Mouse (Mus musculus) ES-E14 (cell line): Measurements from ENCODE around the gene Nadsyn1. TPM values are rescaled to one million over a fixed set of nuclear protein-coding genes. Genes with fewer than 3 reads are reported as not detected.

Experiments
- DNase-seq: peaks from one replicate; pipeline ENCODE4 v3.0.0-alpha.2; 2013; ENCODE audit warnings: low read depth, low spot score
- H3K27ac ChIP-seq: 2 replicates; pipeline ENCODE4 v1.5.1; 2012; ENCODE audit warnings: low read depth, mild to moderate bottlenecking, low read length, moderate library complexity, mixed read lengths; ENCODE audit not compliant: poor library complexity, insufficient read depth, severe bottlenecking
- H3K36me3 ChIP-seq: 2 replicates; pipeline ENCODE4 v1.6.1; 2012; ENCODE audit warnings: mild to moderate bottlenecking, low read length, moderate library complexity, mixed read lengths; ENCODE audit not compliant: control insufficient read depth, poor library complexity, insufficient read depth, severe bottlenecking
- H3K4me1 ChIP-seq, 2 experiments: fragments of 150-350 bp in 1 of 2; sonication (generic) in 1 of 2; 2 replicates each; pipeline ENCODE4 v1.6.1; 2012; ENCODE audit warnings: low read length in 2 of 2, mild to moderate bottlenecking in 1 of 2, mixed read lengths in 1 of 2; ENCODE audit not compliant: control insufficient read depth in 2 of 2, insufficient read depth in 2 of 2, poor library complexity in 1 of 2
- H3K4me3 ChIP-seq, 2 experiments: fragments of 150-350 bp in 1 of 2; sonication (generic) in 1 of 2; 2 replicates each; pipeline ENCODE4 v1.5.1; 2012; ENCODE audit warnings: low read length in 2 of 2, low read depth in 1 of 2, mild to moderate bottlenecking in 1 of 2, mixed read lengths in 1 of 2; ENCODE audit not compliant: insufficient read depth in 1 of 2, poor library complexity in 1 of 2, severe bottlenecking in 1 of 2
- H3K9ac ChIP-seq: 2 replicates; pipeline ENCODE4 v1.6.1; 2012; ENCODE audit warnings: low read depth, mild to moderate bottlenecking, low read length, mixed read lengths; ENCODE audit not compliant: poor library complexity, insufficient read depth, severe bottlenecking
- H3K9me3 ChIP-seq: fragments of 150-350 bp; sonication (generic); 2 replicates; pipeline ENCODE4 v1.6.1; 2012; ENCODE audit warnings: low read depth, mild to moderate bottlenecking, low read length; ENCODE audit not compliant: control insufficient read depth, insufficient read depth
- CHD2 ChIP-seq: IDR thresholded peaks from 2 replicates; pipeline ENCODE4 v1.6.1; 2014; ENCODE audit warnings: mild to moderate bottlenecking, low read depth, low read length, inconsistent platforms
- HCFC1 ChIP-seq: IDR thresholded peaks from 2 replicates; pipeline ENCODE4 v1.6.1; 2012; ENCODE audit warnings: low read length, inconsistent platforms, borderline replicate concordance; ENCODE audit not compliant: insufficient read depth
- MAFK ChIP-seq: IDR thresholded peaks from 2 replicates; pipeline ENCODE4 v1.6.1; 2014; ENCODE audit warnings: mild to moderate bottlenecking, low read depth, low read length, inconsistent platforms; ENCODE audit not compliant: insufficient read depth
- ZC3H11A ChIP-seq: IDR thresholded peaks from 2 replicates; pipeline ENCODE4 v1.6.1; 2012; ENCODE audit warnings: low read depth, mild to moderate bottlenecking, inconsistent platforms, low read length, borderline replicate concordance
- ZNF384 ChIP-seq: IDR thresholded peaks from 2 replicates; pipeline ENCODE4 v1.6.1; 2012; ENCODE audit warnings: low read depth, low read length, inconsistent platforms
- in situ Hi-C, 2 experiments: fragments of 600-800 bp; cut with MboI; formaldehyde crosslinking; loops; one replicate each; pipeline ENCODE4 v1.15.1; 2025; ENCODE audit warnings: low sequenced_read_pairs in 2 of 2, inconsistent platforms in 1 of 2; ENCODE audit not compliant: unreplicated experiment in 2 of 2
- total RNA-seq: library from RNA; depleted of rRNA; stranded (reverse); fragments of 300-350 nt; gene quantifications from 2 replicates; pipeline ENCODE4 v1.2.3, GENCODE M21; 2012

Gene Nadsyn1
- total RNA-seq, 1 experiment, result 4.9 TPM

DNA sequence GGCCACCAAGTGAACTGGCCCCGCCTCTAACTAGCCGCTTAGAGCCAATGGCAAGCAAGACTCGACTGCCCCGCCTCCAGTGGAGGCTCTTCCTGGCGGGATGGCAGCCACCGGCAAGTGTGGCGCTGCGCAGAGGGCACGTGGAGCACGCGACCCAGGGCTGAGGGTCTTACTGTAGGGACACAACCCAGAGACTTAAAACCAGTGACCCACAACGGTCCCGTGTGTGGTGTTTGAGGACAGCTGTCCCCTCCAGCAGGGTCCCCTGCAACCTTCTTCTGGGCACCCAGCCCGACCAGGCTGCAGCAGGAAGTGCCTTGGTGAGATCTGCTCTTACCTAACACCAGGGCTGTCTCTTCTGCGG, 65.6 kb downstream of the Nadsyn1 start:
- Histone ChIP-seq H3K4me1 (peaks cover 0 to 6% of the 10 kb centered on the region in 2 experiments; a peak in 2 of 4 replicates), H3K9ac (peak overlapping the region; percentile 59; the same call in 1 of the 2 replicates), H3K9me3 (no peaks in the 10 kb centered on the region), H3K36me3 (no peaks in the 10 kb centered on the region), H3K4me3 (peak overlapping the region; percentile 66 to 68), H3K27ac (no peak overlapping the region)
- peak; percentile 45 for DNase-seq
- in situ Hi-C loops, result loop anchor here in 1 of 2 experiments (10.0 kb wide), 1 partner anchor 142 kb away; no protein-coding TSS in a partner anchor
- no peak for TF ChIP-seq CHD2
- TF ChIP-seq MAFK, result no peak
- no peak for TF ChIP-seq ZNF384
- TF ChIP-seq HCFC1, result no peak
- no peak for TF ChIP-seq ZC3H11A

DNA sequence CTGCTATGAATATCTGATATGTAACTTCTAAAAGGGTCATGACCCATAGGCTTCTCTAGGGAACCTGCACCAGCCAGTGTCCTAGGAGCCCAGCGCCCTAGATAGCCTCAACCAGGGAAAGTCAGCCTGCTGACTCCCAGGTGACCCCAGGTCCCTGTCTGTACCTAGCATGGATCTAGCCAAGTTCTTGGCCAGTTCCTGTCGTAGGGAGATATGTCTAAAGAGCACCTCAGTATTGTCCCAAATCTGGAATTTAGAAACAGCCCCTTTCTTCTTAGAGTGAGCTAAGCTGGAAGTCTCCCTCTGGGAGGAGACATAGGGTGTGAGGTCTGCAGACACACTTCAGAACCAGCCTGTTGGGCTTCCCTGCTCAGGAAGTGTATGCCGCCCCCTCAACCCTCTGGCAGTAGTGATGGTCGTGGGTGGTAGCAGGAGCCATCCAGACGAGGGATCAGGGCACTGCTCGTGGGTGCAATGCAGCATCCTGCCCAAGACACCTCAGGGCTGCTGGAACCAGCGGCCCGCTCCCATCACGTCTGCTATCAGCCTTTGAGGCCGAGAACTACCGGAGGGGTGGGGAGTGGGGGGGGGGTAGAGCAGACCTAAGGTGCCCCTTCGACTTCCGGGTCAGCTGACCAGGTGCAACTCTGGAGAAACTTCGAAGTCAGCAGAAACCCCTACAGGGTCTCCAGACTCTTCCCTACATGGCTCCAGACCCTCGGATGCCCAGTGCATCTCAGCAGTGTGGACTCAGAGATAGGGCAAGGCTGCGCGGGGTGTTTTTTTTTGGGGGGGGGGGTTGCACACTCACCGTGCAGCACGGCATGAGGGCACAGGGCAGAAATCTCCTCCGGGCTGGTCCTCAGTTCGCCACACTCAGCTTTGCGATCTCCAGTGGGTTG, 66.3 kb downstream of the Nadsyn1 start, which contains the start of gene Osbpl5:
TSS of gene Osbpl5 (minus strand) at position 861 of the 902 bp plus-strand sequence.
- H3K27ac ChIP-seq, result no peak within 1 kb of the TSS
- in situ Hi-C loops, result loop anchor here in 1 of 2 experiments (10.0 kb wide), 1 partner anchor 142 kb away; no protein-coding TSS in a partner anchor
- DNase-seq, result no peak
- H3K4me1 ChIP-seq, result peaks cover 0 to 6% of the 10 kb centered on the region in 2 experiments; a peak in 2 of 4 replicates
- no peaks in the 10 kb centered on the region for H3K36me3 ChIP-seq
- no peaks in the 10 kb centered on the region for H3K9me3 ChIP-seq
- H3K4me3 ChIP-seq, result peak within 1 kb of the TSS; percentile 66 to 68
- H3K9ac ChIP-seq, result peak within 1 kb of the TSS; percentile 59; the same call in 1 of the 2 replicates
- TF ChIP-seq HCFC1, result no peak

GRCm38 (mm10) chr7:143755357-143756124, 67.1 kb downstream of the Nadsyn1 start:
- no peak for DNase-seq
- TF ChIP-seq HCFC1 (no peak), CHD2 (no peak)
- H3K9me3 ChIP-seq, result no peaks in the 10 kb centered on the region
- H3K27ac ChIP-seq, result no peak overlapping the region
- H3K4me1 ChIP-seq, result peaks cover 0 to 6% of the 10 kb centered on the region in 2 experiments; a peak in 2 of 4 replicates
- no peak overlapping the region for H3K4me3 ChIP-seq
- in situ Hi-C loops, result loop anchor here in 1 of 2 experiments (10.0 kb wide), 1 partner anchor 141 kb away; no protein-coding TSS in a partner anchor
- no peaks in the 10 kb centered on the region for H3K36me3 ChIP-seq
- no peak overlapping the region for H3K9ac ChIP-seq

DNA sequence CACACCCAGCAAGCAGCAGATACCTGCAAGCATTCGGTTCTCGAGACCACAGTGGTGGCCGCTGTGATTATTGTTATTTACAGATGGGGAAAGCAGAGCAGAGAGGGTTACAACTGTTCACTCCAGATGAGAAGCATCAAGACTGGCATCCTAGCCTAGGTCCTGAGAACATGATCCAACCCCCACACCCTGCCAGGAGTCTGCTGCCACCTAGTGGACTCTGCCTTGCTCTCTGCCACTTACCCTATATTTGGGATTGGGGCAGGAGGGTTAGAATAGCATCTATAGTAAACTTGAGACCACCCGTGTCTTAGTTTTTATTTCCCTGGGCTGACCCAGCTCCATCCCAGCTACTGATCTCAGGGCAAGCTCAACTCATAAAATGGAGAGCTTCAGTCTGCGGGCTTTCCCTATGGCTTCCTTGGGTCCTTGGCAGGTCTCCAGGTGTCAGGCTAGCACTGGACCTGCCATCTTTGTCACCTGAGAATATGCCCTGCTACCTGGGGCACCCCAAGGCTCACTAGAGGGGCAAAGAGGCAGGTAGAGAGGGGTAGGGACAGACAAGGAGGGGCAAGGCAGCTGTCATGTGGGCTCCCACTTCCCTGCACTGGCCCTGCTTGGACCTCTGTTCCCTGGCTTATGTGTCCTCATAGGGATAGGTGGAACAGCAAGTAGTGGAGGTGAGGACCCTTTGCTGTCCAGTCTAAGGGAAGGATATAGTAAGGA, 68.5 kb downstream of the Nadsyn1 start:
- Histone ChIP-seq H3K4me3 (no peak overlapping the region), H3K36me3 (no peaks in the 10 kb centered on the region), H3K4me1 (peaks cover 0 to 6% of the 10 kb centered on the region in 2 experiments; a peak in 2 of 4 replicates), H3K9me3 (no peaks in the 10 kb centered on the region), H3K9ac (no peak overlapping the region), H3K27ac (no peak overlapping the region)
- TF ChIP-seq ZC3H11A, result no peak
- no peak for TF ChIP-seq HCFC1
- no peak for TF ChIP-seq MAFK
- TF ChIP-seq CHD2, result no peak
- in situ Hi-C loops, result loop anchor here in 1 of 2 experiments (5.0 to 10.0 kb wide), 2 partner anchors 47 to 139 kb away; no protein-coding TSS in a partner anchor
- peak; percentile 46 for DNase-seq
